Mouse (Mus musculus) left cerebral cortex, postnatal 4 days (tissue): ENCODE measurements around the gene Lyar. TPM values are rescaled to one million over a fixed set of nuclear protein-coding genes. Genes with fewer than 3 reads are reported as not detected.
A peak's percentile ranks its signal among the peaks of the same experiment; 100 is the strongest.

Experiments
- DNase-seq: peaks from one replicate; pipeline ENCODE4 v3.0.0-alpha.2; 2022
- intact Hi-C: fragments of 180-260 bp; cut with DNase I; formaldehyde crosslinking; loops from one replicate; pipeline ENCODE4 v1.15.1; 2025
- total RNA-seq, 2 experiments: library from RNA; stranded (reverse); gene quantifications; 2 replicates each; pipeline ENCODE4 v1.2.3; 2021

Lyar gene
- total RNA-seq, result 10 to 100 TPM; 18.0 to 23.2 TPM

- intact Hi-C loops, result no loop called here
- peak; percentile 95 for DNase-seq
These were observed at the start of gene Lyar, which contains the start of gene Zbtb49 for GRCm38 (mm10) chr5:38220328-38220912. Gene Lyar, plus strand, starts transcription at chr5:38220470. Gene Zbtb49, minus strand, starts transcription at chr5:38220457.

GRCm38 (mm10) chr5:38173766-38174165 is 46.5 kb upstream of the Lyar start:
- intact Hi-C loops, result no loop called here
- no peak for DNase-seq

DNA sequence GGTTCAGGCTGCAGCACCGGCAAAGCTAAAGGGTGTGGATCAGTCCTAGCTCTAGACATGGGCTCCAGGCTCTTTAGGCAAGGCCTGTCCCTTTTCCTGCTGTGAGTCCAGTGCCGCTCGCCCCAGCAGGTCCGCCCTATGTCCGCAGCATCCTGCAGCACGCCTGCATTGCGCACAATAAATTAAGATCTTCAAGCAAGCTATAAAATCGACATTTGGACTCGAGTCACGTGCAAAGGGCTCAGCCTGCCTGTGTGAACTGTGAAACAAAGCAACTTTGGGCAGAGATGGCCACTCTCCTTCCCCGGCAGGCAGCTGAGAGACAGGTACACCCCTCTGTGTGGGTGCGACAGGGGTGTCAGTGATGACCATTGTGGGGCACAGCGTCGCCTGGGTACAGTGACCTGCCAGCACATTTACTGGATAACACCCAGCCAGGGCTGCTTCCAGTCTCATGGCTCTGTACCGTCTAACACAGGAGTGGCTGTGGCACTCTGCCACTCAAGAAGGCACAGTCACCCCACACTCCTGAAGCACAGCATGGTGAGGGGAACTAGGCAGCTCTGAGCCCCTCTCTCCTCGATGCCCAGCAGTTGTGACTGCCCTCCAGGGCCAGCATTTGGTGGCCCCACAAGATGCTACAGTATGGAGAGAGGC is 45.9 kb upstream of the Lyar start:
- DNase-seq, result no peak
- intact Hi-C loops, result no loop called here

DNA sequence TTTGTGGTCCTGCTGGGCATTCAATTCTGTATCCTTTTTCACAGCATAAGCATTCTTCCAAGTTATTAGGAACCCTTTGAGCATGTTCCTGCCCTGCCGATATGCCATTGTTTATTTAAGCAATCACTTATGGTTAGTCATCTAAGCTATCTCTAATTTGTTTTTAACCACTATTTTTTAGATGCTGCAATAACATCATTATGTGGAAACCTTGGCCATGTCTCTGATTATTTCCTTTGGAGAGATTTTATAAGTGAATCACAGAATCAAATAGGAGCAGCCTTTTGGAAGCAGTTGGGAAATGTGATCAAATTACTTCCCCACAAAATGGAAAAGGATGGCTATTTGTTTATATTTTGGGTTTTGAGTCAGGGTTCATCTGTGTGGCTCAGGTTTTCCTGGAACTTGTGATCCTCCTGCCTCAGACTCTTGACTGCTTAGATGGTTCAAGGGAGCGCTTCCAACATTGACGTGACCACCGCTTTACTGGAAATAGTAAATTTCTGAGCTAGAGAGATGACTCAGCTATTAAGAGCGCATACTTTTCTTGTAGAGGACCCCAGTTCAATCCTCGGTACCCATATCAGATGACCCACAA is 35.5 kb upstream of the Lyar start:
- intact Hi-C loops, result no loop called here
- DNase-seq, result no peak

DNA sequence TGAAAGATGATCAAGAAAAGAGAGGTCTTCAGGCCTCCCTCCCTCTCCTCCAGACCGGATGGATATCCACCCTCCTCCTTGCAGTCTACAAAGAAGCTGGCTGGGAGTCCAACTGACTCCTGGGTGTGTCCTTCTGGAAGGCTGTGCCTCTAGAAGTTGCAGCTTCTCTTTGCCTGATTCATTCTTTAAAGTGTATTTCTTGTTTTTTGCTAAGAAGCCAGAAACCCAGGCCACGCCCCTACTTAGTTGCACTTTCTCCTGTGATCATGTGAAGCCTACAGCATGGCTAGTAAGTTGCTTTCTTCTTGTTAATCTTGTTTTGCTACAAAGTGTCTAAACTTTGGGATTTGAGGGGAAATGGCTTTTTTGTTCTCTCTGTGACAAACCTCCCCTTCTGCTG is 33.3 kb upstream of the Lyar start:
- intact Hi-C loops, result no loop called here
- DNase-seq, result no peak

DNA sequence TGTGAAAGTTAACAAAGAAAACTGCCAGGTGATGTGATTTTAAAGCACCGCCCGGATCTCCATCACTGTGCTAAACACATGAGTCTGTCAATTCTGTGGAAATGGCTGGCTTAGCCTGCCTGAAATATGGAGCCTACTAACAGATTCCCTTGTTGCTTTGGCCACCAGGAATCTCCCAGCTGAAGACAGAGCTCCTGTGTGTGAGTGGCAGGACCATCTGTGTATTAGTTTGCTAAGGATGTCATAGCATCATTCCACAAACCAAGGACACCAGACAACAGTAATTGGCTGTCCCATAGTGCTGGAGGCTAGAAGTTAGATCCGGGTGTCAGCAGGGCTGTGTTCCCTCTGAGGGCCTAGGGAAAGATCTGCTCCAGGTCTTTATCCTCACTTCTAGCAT is 29.4 kb upstream of the Lyar start:
- DNase-seq, result no peak
- intact Hi-C loops, result loop anchor here (10.0 kb wide), 1 partner anchor 366 kb away; the partner anchor contains the start of gene Msx1

DNA sequence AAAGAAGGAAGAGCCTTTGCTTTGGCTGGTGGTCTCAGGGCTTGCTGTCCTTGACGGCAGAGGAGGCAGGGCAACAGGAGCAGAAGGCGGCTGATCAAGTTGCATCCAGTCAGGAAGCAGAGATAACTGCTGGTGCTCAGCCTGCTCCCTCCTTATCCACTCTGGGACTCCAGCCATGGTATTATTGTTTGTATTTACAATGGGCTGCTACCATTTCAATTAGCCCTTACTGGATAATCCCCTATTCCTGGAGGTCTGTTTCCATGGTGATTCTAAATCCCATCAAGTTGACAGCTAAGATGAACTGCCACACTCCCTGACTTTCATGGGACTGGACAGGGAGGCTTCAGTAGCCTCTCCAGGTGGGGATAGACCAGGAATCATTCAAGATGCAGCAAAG is 25.3 kb upstream of the Lyar start:
- DNase-seq, result no peak
- intact Hi-C loops, result loop anchor here (5.0 to 10.0 kb wide), 2 partner anchors 98 to 370 kb away; partner anchors contain the start of gene Msx1

DNA sequence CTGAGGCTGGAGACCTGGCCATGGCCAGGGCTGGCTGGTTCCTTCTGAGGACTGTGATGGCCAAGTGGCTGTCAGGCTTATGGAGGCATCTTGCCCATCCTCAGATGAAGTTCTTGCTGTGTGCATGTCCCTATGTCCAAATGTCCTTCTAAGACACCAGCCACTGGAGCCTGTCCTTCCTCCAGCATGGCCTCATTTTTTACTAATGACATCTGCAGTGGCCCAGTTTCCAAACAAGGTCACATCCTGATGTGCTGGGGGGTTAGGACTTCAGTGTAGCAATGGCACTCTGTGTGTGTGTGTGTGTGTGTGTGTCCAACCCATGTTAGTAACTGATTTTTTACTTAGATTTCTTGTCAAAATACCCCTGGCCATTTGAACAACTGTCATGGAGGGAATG is 24.3 kb upstream of the Lyar start:
- intact Hi-C loops, result loop anchor here (5.0 to 10.0 kb wide), 2 partner anchors 99 to 371 kb away; partner anchors contain the start of gene Msx1
- no peak for DNase-seq

DNA sequence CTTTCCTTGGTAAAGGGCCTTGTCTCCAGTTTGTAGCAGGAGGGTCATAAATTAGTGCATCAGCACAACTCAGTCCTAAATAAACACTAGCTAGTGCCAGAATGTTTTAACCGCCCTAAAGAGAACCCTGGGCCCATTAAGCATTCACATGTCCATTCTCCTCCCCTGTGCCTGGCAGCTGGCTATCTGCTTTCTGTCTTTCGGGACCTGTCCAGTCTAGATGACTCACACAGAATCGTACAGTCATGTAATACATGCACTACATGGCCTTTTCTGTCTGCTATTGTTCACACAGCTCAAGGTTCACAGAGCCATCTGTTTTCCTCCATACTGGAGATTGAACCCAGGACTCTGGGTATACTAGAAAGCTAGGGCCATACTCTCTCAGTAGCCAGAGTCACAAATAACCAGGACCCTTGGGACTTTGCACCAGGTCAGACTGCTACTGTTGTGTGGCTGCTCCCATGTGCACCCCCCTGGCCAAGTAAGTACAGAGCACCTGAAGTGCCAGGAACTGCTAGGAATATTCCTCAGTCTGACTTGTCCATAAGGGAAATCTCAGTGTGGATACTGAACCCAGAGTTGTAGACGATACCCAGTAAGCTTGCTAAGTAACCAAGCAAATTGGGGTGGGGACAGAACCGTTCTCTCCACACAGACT is 23.3 kb upstream of the Lyar start:
- intact Hi-C loops, result loop anchor here (5.0 to 10.0 kb wide), 2 partner anchors 100 to 372 kb away; partner anchors contain the start of gene Msx1

GRCm38 (mm10) chr5:38197482-38197823 is 22.8 kb upstream of the Lyar start:
- intact Hi-C loops, result loop anchor here (5.0 to 10.0 kb wide), 2 partner anchors 100 to 373 kb away; partner anchors contain the start of gene Msx1
- peak; percentile 87 for DNase-seq

More for the DNA sequence above, 23.3 kb upstream of the Lyar start:
- DNase-seq, result no peak

GRCm38 (mm10) chr5:38199686-38200085 is 20.6 kb upstream of the Lyar start:
- no peak for DNase-seq
- intact Hi-C loops, result loop anchor here (5.0 to 10.0 kb wide), 2 partner anchors 102 to 375 kb away; partner anchors contain the start of gene Msx1

DNA sequence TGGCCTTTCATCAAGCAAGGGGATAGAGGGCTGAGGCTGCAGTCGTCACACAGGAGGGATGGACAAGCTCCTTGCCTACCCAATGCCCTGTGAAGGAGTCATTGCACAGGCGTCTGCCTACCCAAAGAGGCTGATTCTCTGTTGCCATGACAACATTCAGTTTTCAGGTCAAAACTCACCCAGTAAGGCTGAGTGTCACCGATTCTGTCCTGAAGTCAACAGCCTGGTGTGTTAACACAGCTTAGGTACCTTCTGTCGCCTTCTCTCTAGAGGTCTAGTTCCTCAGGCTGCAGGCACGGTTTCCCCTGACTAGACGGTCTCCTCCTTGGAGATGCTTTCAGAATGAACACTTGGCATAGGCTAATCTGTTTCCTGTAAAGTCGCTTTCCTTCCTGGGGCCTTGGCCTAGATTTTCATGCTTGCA is 15.0 kb upstream of the Lyar start:
- no peak for DNase-seq
- intact Hi-C loops, result no loop called here

DNA sequence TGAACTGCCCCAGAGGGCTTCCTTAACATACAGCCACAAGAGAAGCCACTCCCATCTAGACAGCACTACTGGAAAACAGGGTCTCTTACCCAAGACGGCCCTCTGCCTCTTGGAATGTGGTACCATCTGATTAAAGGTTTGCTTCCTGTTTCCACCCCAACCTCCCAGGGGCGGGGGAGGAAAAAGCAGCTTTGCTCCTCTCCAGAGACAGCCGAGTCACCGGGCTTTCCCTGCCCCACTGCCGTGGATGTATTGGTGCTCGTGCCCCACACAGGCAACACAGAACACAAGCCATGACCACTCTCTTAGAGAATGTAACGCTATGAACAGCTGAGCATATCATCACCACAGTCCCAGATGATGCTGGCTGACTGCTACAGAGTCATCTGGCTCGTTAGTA is 11.3 kb upstream of the Lyar start:
- intact Hi-C loops, result no loop called here
- no peak for DNase-seq

DNA sequence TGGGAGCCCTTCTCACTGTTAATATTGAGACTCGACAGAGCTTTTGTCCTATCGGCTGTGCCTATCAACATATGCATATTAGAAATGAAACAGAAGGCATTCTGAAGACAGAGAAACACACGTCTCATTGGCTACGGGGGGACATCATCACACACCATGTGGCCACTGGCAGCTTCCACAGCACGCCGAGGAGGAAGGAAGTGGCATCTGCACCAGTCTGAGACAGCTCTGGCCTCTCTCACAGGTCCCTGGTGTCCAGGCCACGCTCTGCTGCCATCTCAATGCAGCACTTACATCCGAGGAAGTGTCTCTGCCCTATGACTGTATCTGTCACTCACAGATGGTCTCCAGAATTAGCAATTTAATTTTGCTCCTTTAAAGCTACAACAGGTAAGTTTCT is 8.6 kb upstream of the Lyar start:
- intact Hi-C loops, result no loop called here
- DNase-seq, result no peak

- intact Hi-C loops, result no loop called here
- no peak for DNase-seq
These were observed 7.3 kb upstream of the Lyar start for GRCm38 (mm10) chr5:38213009-38213408.

DNA sequence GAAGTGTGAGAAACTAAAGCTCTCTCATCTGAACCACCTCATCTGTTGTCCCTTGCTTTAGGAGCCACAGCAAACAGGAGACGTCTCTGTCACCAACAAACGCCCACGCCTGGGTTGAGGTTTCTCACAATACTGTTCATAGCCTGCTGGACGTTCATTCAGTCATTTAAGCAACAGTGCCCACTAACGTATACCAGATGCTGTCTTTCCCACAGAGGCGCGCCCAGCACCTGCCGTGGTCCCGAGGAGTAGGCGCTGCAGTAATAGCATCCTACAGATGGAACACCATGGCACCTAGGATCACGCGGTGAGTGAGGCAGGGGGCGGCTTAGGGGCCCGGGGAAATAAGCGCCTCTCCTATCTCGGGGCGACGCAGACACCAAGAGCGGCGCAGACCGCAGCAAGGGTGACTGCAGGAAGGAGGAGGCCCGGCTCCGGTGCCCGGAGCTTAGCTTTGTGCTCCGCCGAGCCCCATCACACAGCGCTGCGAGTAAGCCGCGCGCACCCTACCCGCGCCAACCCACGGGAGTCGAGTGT is 431 bp upstream of the Lyar start:
- intact Hi-C loops, result no loop called here
- no peak for DNase-seq

DNA sequence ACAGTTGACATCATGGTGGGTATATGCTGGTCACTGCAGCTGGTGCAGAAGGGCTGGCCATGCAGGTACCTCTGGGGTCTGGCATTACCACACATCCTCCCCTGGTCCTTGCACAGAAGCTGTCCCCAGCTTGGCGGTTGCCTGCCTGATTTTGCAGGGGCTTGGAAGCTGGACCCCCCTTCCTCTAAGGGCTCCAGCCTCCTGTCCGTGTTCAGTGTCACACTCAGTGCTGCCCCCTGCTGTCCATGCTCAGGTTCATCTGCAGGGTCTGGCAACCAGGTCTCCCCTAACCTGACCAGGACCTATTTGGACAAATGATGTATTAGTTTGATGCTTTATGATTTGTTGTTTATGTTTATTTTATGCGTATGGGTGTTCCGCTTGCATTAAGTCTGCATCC is 15.2 kb downstream of the Lyar start:
- intact Hi-C loops, result no loop called here
- peak; percentile 68 for DNase-seq

DNA sequence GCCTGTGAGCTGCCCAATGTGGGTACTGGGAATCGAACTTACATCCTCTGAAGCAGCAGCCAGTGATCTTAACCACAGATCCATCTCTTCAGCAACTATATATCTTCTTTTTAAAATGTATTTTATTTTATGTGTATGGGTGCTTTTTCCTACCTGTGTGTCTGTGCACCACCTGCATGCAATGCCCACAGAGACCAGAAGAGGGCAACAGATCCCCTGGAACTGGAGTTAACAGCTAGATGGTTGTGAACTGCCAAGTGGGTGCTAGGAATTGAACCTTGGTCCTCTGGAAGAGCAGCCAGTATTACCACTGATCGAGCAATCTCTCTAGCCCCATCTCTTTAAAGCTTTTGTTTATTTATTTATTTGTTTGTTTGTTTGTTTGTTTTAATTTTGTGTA is 16.4 kb downstream of the Lyar start:
- intact Hi-C loops, result no loop called here

GRCm38 (mm10) chr5:38240727-38241472 is 20.6 kb downstream of the Lyar start:
- intact Hi-C loops, result no loop called here
- no peak for DNase-seq

More for the DNA sequence above, 16.4 kb downstream of the Lyar start:
- DNase-seq, result no peak

DNA sequence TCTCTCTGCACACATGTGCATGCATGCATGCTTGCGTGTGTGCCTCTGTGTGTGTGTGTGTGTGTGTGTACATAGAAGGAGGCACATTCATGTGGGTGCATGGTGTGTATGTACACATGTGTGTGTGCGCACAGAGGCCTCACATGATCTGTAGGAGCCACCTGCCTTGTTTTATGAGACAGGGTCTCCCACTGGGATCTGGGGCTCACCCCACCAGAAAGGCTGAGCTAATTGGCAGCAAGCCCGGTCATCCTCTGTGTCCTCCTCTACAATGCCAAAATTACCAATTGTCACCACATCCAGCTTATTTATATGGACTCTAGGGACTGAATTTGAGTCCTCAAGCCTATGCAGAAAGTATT is 21.2 kb downstream of the Lyar start:
- DNase-seq, result peak; percentile 74
- intact Hi-C loops, result no loop called here
